Mouse (Mus musculus) forebrain, postnatal 0 days (tissue): ENCODE results near the gene Ipp. TPM values are rescaled to one million over a fixed set of nuclear protein-coding genes. Genes with fewer than 3 reads are reported as not detected.

Experiments used
- ATAC-seq: fragments of 200-750 bp; cut with Nextera tagmentation; 2 replicates; pipeline ENCODE4 v1.8.0; 2017; ENCODE audit warnings: mild to moderate bottlenecking, moderate library complexity
- DNase-seq: peaks from one replicate; pipeline ENCODE4 v3.0.0-alpha.2; 2015
- H3K27ac ChIP-seq: fragments of 300-500 bp; sonication (generic); 2 replicates; pipeline ENCODE4 v1.5.1; 2014; ENCODE audit warnings: low read depth, mild to moderate bottlenecking, antibody characterized with exemption, low read length, moderate library complexity, mixed read lengths
- H3K27me3 ChIP-seq: fragments of 300-500 bp; sonication (generic); 2 replicates; pipeline ENCODE4 v1.6.1; 2014; ENCODE audit warnings: mild to moderate bottlenecking, low read length, mixed read lengths; ENCODE audit not compliant: insufficient read depth
- H3K36me3 ChIP-seq: fragments of 300-500 bp; sonication (generic); 2 replicates; pipeline ENCODE4 v1.6.1; 2014; ENCODE audit warnings: mild to moderate bottlenecking, moderate library complexity; ENCODE audit not compliant: insufficient read depth
- H3K4me1 ChIP-seq: fragments of 300-500 bp; sonication (generic); 2 replicates; pipeline ENCODE4 v1.6.1; 2014; ENCODE audit warnings: antibody characterized with exemption; ENCODE audit not compliant: insufficient read depth
- H3K4me2 ChIP-seq: fragments of 300-500 bp; sonication (generic); 2 replicates; pipeline ENCODE4 v1.6.1; 2014; ENCODE audit warnings: low read depth, mild to moderate bottlenecking, moderate library complexity
- H3K4me3 ChIP-seq: fragments of 300-500 bp; sonication (generic); 2 replicates; pipeline ENCODE4 v1.5.1; 2014; ENCODE audit warnings: low read depth, low read length, mixed read lengths
- H3K9ac ChIP-seq: fragments of 300-500 bp; sonication (generic); 2 replicates; pipeline ENCODE4 v1.6.1; 2014; ENCODE audit warnings: mild to moderate bottlenecking
- H3K9me3 ChIP-seq: fragments of 300-500 bp; sonication (generic); 2 replicates; pipeline ENCODE4 v1.6.1; 2016; ENCODE audit warnings: low read length
- CTCF ChIP-seq: sonication (generic); IDR thresholded peaks from 2 replicates; pipeline ENCODE4 v1.5.1; 2016; ENCODE audit warnings: antibody characterized with exemption, control low read depth, low read depth
- WGBS: fragments of 180-500 bp; shearing (Covaris S2); extraction: QIAGEN DNeasy Blood & Tissue Kit; methylation state at CpG from one replicate; pipeline ENCODE4 v1.1.7; 2014; 5-methylcytosine and 5-hydroxymethylcytosine counted together
- polyA plus RNA-seq: library from polyadenylated mRNA; unstranded; fragments of >200 nt; fragmentation: Nextera tagmentation; extraction: Ambion mirVana; gene quantifications from 2 replicates; pipeline ENCODE4 v1.2.1, GENCODE M21; 2015
- total RNA-seq: library from RNA; depleted of rRNA; stranded (reverse); fragments of >200 nt; gene quantifications from 2 replicates; pipeline ENCODE4 v1.2.3, GENCODE M21; 2014

Gene Ipp
- total and polyA plus RNA-seq, 2 experiments from 2014 or later: 8.4 to 12.4 TPM

DNA sequence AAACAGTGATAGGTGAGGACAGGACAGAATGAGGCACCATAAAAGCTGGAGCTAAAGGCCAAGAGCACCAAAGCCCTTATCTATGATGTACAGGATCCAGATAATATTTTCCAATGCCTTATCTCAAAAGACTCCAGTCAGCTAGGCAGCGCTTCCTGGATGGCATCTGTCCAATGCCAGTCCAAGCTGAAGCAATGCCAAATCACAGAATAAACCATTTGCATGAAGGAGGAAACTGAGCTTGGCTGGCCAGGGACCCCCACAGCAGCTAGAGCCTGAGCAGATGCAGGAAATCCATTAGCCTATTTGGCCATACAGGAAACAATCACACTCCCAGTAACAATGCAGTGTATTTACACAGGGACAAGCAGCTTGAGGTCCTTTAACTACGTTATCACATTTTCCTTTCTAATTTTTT is 16.2 kb upstream of the Ipp start:
- no peak overlapping the region for H3K27ac ChIP-seq
- H3K36me3 ChIP-seq: no peaks in the 10 kb centered on the region
- H3K9me3 ChIP-seq: 0 out of 2 replicates have a peak, but pooled peaks cover 4% of the 10 kb centered on the region
- WGBS: 32% methylated on average over 2 of the region's 2 CpGs
- ATAC-seq (no peak), DNase-seq (peak; percentile 20)
- no peak overlapping the region for H3K9ac ChIP-seq
- no peaks in the 10 kb centered on the region for H3K27me3 ChIP-seq
- no peak overlapping the region for H3K4me2 ChIP-seq
- H3K4me3 ChIP-seq: no peak overlapping the region
- no peak for TF ChIP-seq CTCF
- H3K4me1 ChIP-seq: no peaks in the 10 kb centered on the region

DNA sequence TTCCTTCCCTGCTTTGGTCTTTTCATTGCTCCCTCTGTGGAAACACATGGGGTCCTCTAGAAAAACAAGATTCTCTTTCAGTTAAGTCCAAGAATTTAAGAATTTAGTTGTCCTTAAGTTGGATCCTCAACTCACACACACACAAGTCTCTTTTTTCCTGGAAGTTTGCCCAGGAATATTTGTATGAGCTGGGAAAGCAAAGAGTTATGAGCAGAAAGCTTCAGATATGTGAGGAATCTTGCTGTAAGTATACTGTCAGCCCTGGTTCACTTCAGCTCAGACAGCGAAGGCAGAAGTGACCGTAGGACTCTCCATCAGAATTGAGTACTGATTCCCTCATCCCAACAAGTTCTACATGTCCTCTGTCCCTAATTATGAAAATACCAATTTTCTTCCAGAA is 15.5 kb upstream of the Ipp start:
- Histone ChIP-seq H3K9me3 (0 out of 2 replicates have a peak, but pooled peaks cover 4% of the 10 kb centered on the region), H3K4me2 (no peak overlapping the region), H3K9ac (no peak overlapping the region), H3K36me3 (no peaks in the 10 kb centered on the region), H3K4me3 (no peak overlapping the region), H3K4me1 (no peaks in the 10 kb centered on the region), H3K27me3 (no peaks in the 10 kb centered on the region), H3K27ac (no peak overlapping the region)
- TF ChIP-seq CTCF: no peak
- DNase-seq: no peak
- 91% methylated on average over 2 of the region's 2 CpGs for WGBS
- no peak for ATAC-seq

DNA sequence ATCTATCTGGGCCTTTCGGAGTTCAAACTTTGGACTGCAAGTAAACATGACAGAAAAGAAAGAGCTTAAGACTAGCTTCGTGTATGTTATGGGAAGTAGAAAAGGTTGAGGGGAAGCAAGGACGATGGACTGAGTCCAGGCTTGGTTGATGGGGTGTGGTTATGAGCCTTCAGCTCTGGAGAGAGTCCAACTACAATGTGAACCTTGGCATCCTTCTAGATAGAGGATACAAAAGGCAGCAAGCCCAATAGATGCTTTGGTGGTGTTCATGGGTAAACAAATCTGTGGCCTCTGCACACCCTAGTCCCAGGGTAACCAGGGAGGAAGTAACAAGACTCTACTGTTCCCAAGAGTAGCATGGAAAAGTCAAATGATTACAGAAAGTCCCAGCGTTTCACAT is 14.9 kb upstream of the Ipp start:
- no peak for DNase-seq
- TF ChIP-seq CTCF: no peak
- WGBS: 72% methylated on average over 4 of the region's 4 CpGs
- H3K4me3 ChIP-seq: no peak overlapping the region
- H3K9ac ChIP-seq: no peak overlapping the region
- H3K4me2 ChIP-seq: no peak overlapping the region
- no peaks in the 10 kb centered on the region for H3K27me3 ChIP-seq
- H3K4me1 ChIP-seq: no peaks in the 10 kb centered on the region
- no peaks in the 10 kb centered on the region for H3K36me3 ChIP-seq
- no peak for ATAC-seq
- no peak overlapping the region for H3K27ac ChIP-seq
- 0 out of 2 replicates have a peak, but pooled peaks cover 4% of the 10 kb centered on the region for H3K9me3 ChIP-seq

DNA sequence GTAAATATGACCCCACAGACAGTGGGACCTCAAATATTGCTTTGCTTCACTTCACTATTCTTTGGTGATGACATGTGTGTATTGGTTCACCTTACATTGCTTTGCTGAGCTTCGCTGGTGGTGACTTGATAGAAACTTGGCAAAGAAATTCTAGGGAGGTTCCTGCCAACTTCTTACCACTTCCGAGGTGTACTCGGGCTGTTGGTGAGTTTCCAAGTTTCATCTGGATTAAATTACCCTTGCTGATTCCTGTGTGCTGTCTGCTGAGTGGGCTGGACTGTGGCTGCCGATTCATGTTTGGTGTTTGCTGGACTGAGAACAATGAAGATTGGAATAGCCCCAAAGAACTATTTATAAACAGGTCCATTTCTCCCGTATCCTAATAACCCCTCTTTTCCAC is 13.7 kb upstream of the Ipp start:
- TF ChIP-seq CTCF: no peak
- Histone ChIP-seq H3K4me3 (no peak overlapping the region), H3K4me2 (no peak overlapping the region), H3K27me3 (no peaks in the 10 kb centered on the region), H3K9me3 (0 out of 2 replicates have a peak, but pooled peaks cover 4% of the 10 kb centered on the region), H3K36me3 (no peaks in the 10 kb centered on the region), H3K4me1 (no peaks in the 10 kb centered on the region), H3K9ac (no peak overlapping the region), H3K27ac (no peak overlapping the region)
- WGBS: 59% methylated on average over 5 of the region's 5 CpGs
- DNase-seq (no peak), ATAC-seq (no peak)

DNA sequence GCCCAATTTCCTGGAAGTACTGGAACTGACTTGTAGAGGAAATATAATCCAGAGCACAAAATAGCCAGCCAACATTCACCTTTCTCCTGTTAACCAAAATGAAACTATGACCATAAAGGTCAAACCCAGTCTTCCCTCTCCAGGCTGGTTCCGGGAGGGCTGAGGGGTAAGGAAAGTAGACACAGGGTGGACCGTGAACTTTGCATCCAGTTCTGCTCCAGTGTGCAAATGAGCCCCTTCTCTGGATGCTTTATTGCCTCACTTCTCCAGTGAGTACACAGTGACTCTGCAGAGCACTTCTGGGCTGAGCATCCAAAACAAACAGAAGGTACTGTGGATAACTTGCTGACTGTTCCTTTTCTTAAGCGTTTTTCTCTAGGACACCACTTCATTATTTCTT is 7.4 kb upstream of the Ipp start:
- Histone ChIP-seq H3K4me3 (no peak overlapping the region), H3K36me3 (no peaks in the 10 kb centered on the region), H3K9ac (no peak overlapping the region), H3K27me3 (no peaks in the 10 kb centered on the region), H3K4me1 (no peaks in the 10 kb centered on the region), H3K4me2 (no peak overlapping the region), H3K9me3 (no peaks in the 10 kb centered on the region), H3K27ac (no peak overlapping the region)
- TF ChIP-seq CTCF: no peak
- ATAC-seq (no peak), DNase-seq (no peak)
- 81% methylated on average over 3 of the region's 3 CpGs for WGBS

DNA sequence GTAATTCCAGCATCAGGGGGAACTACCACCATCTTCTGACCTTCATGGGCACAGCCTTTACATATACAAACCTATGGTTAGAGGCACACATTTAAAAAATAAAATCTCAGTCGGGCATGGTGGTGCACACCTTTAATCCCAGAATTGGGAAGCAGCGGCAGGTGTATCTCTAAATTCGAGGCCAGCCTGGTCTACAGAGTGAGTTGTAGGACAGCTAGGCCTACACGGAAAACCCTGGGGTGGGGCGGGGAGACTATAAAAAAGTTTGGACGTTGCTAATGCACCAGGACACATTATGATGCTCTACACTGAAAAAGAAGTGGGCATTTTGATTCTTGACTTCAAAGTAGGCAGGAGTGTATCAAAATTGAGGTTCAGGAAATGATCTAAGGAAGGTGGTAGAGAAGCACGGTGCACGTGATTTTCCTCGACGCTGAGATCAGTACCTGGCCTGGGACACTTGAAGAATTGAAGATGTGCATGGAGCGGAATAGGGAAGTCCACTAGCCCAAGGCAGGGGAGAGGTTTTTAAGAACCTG is 394 bp upstream of the Ipp start:
- ATAC-seq (peak; percentile 6; the same call in 1 of the 2 replicates), DNase-seq (no peak)
- Histone ChIP-seq H3K36me3 (no peaks in the 10 kb centered on the region), H3K4me3 (peak overlapping the region; percentile 56), H3K4me1 (peaks cover 14% of the 10 kb centered on the region; the same call in 1 of the 2 replicates), H3K9ac (peak overlapping the region; percentile 71), H3K4me2 (peak overlapping the region; percentile 54), H3K27ac (peak overlapping the region; percentile 84), H3K27me3 (no peaks in the 10 kb centered on the region), H3K9me3 (no peaks in the 10 kb centered on the region)
- WGBS: 25% methylated on average over 11 of the region's 11 CpGs
- TF ChIP-seq CTCF: no peak

DNA sequence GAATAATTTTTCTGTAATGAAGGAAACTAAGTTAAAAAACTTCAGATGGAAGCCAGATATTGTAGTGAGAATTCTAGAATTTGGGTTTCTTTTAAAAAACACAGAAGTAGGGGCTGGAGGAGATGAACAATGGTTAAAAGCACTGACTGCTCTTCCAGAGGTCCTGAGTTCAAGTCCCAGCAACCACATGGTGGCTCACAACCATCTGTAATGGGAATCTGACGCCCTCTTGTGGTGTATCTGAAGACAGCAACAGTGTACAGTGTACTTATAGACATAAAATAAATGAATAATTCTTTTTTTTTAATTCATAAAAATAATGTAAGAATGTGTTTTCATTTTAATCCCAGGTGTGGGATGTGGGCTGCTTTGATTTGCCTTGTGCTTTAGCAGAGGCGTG is 23.8 kb downstream of the Ipp start:
- no peaks in the 10 kb centered on the region for H3K27me3 ChIP-seq
- TF ChIP-seq CTCF: no peak

More for the DNA sequence above, 23.8 kb downstream of the Ipp start:
- H3K4me3 ChIP-seq: no peak overlapping the region
- H3K9me3 ChIP-seq: no peaks in the 10 kb centered on the region
- ATAC-seq: no peak
- no peak overlapping the region for H3K27ac ChIP-seq
- WGBS: 60% methylated on average over 2 of the region's 2 CpGs
- H3K36me3 ChIP-seq: peaks cover 15% of the 10 kb centered on the region
- no peaks in the 10 kb centered on the region for H3K4me1 ChIP-seq
- no peak overlapping the region for H3K4me2 ChIP-seq
- no peak for DNase-seq
- H3K9ac ChIP-seq: no peak overlapping the region
